ENCODE assay signal across 8 mouse cellular contexts in genomic region chr2:69885451-69886305, GRCm38 (mm10). TPM values are rescaled to one million over a fixed set of nuclear protein-coding genes. Genes with fewer than 3 reads are reported as not detected.
DNase-seq lines count a peak whose midpoint lies in the region; ATAC-seq and TF ChIP-seq lines count a peak whose summit lies in the region.

TSS of gene Mettl5 (minus strand) at chr2:69885615.

- peak within 1 kb of the TSS; percentile 84 for H3K4me2 ChIP-seq in embryonic facial prominence, embryonic 14.5 days (ENCODE audit: low read depth, low read length)
- H3K4me2 ChIP-seq in limb, embryonic 12.5 days = peak within 1 kb of the TSS; percentile 68
- H3K4me2 ChIP-seq in midbrain, embryonic 14.5 days (ENCODE audit: low read length) = peak within 1 kb of the TSS; percentile 65

- H3K4me1 ChIP-seq in bone marrow, adult 2 months (ENCODE audit: control insufficient read depth, insufficient read depth, low read length) = no peaks in the 10 kb centered on the region; the same call in 1 of the 2 replicates
- peaks cover 11% of the 10 kb centered on the region; the same call in 1 of the 2 replicates for H3K4me1 ChIP-seq in embryonic facial prominence, embryonic 14.5 days (ENCODE audit: control insufficient read depth, insufficient read depth, low read length)
- H3K4me1 ChIP-seq in limb, embryonic 12.5 days (replicated peaks) = peaks cover 7% of the 10 kb centered on the region
- H3K4me1 ChIP-seq in midbrain, embryonic 14.5 days (ENCODE audit: control insufficient read depth, insufficient read depth, low read length) = peaks cover 4% of the 10 kb centered on the region; the same call in 1 of the 2 replicates

- H3K9ac ChIP-seq in embryonic facial prominence, embryonic 14.5 days (ENCODE audit: low read depth, low read length) = peak within 1 kb of the TSS; percentile 92
- peak within 1 kb of the TSS; percentile 79 for H3K9ac ChIP-seq in limb, embryonic 12.5 days (replicated peaks)
- H3K9ac ChIP-seq in midbrain, embryonic 14.5 days (replicated peaks; ENCODE audit: low read length) = peak within 1 kb of the TSS; percentile 63

- peak; percentile 99 for ATAC-seq in embryonic facial prominence, embryonic 14.5 days (ENCODE audit: low read depth)
- ATAC-seq in limb, embryonic 12.5 days (ENCODE audit: insufficient number of reproducible peaks, insufficient read depth, low FRiP score, low TSS enrichment, low read depth) = peak; percentile 95
- ATAC-seq in midbrain, embryonic 14.5 days (ENCODE audit: low FRiP score, low TSS enrichment) = peak; percentile 89

- DNase-seq in A20 (ENCODE audit: low read depth, low spot score) = peak; percentile 93
- DNase-seq in embryonic facial prominence, embryonic 14.5 days (ENCODE audit: low spot score) = peak; percentile 94
- DNase-seq in heart, adult 8-10 months (ENCODE audit: low spot score) = peak; percentile 86
- DNase-seq in kidney, adult 8-10 months = peak; percentile 74 to 88
- peak; percentile 92 for DNase-seq in midbrain, embryonic 14.5 days
- peak; percentile 80 to 90 for DNase-seq in spleen, adult 18-20 months

- no peaks in the 10 kb centered on the region for H3K27me3 ChIP-seq in embryonic facial prominence, embryonic 14.5 days (replicated peaks; ENCODE audit: control insufficient read depth, insufficient read depth, low read length)
- no peaks in the 10 kb centered on the region for H3K27me3 ChIP-seq in limb, embryonic 12.5 days
- H3K27me3 ChIP-seq in midbrain, embryonic 14.5 days (ENCODE audit: control insufficient read depth, insufficient read depth, low read length) = no peaks in the 10 kb centered on the region

- peak within 1 kb of the TSS; percentile 36 for H3K27ac ChIP-seq in bone marrow, adult 2 months (ENCODE audit: control insufficient read depth, insufficient read depth, low read depth, low read length, poor library complexity)
- H3K27ac ChIP-seq in embryonic facial prominence, embryonic 14.5 days (replicated peaks; ENCODE audit: low read depth, low read length) = peak within 1 kb of the TSS; percentile 76
- peak within 1 kb of the TSS; percentile 84 for H3K27ac ChIP-seq in limb, embryonic 12.5 days
- H3K27ac ChIP-seq in midbrain, embryonic 14.5 days (replicated peaks; ENCODE audit: low read depth, low read length) = 0 out of 2 replicates have a peak within 1 kb of the TSS, but pooled peaks have one; percentile 53

- H3K9me3 ChIP-seq in embryonic facial prominence, embryonic 14.5 days (ENCODE audit: control insufficient read depth, low read length) = no peaks in the 10 kb centered on the region
- no peaks in the 10 kb centered on the region for H3K9me3 ChIP-seq in limb, embryonic 12.5 days
- no peaks in the 10 kb centered on the region for H3K9me3 ChIP-seq in midbrain, embryonic 14.5 days (ENCODE audit: control insufficient read depth, low read length)

- under 1% methylated on average over 45 of the region's 45 CpGs for WGBS in bone marrow, adult 2 months
- WGBS in embryonic facial prominence, embryonic 14.5 days = 2% methylated on average over 34 of the region's 45 CpGs
- WGBS in limb, embryonic 12.5 days = 2% methylated on average over 45 of the region's 45 CpGs
- WGBS in midbrain, embryonic 14.5 days = 2% methylated on average over 45 of the region's 45 CpGs

- no peaks in the 10 kb centered on the region for H3K36me3 ChIP-seq in embryonic facial prominence, embryonic 14.5 days (ENCODE audit: control insufficient read depth, insufficient read depth, low read length)
- 0 out of 2 replicates have a peak, but pooled peaks cover 4% of the 10 kb centered on the region for H3K36me3 ChIP-seq in limb, embryonic 12.5 days
- H3K36me3 ChIP-seq in midbrain, embryonic 14.5 days (ENCODE audit: control insufficient read depth, insufficient read depth, low read length) = no peaks in the 10 kb centered on the region

- peak; percentile 89 for TF ChIP-seq POLR2A in bone marrow, adult 2 months (IDR thresholded peaks at IDR 0.05; ENCODE audit: borderline replicate concordance, control insufficient read depth, low read depth, low read length)

- TF ChIP-seq CTCF in bone marrow, adult 2 months (IDR thresholded peaks at IDR 0.05; ENCODE audit: control insufficient read depth, insufficient read depth, low read length) = peak; percentile 54

- peak within 1 kb of the TSS; percentile 78 for H3K4me3 ChIP-seq in bone marrow, adult 2 months (replicated peaks; ENCODE audit: control insufficient read depth, low read depth, low read length)
- peak within 1 kb of the TSS; percentile 68 for H3K4me3 ChIP-seq in embryonic facial prominence, embryonic 14.5 days (ENCODE audit: low read depth, low read length)
- peak within 1 kb of the TSS; percentile 67 for H3K4me3 ChIP-seq in limb, embryonic 12.5 days (replicated peaks)
- peak within 1 kb of the TSS; percentile 53 for H3K4me3 ChIP-seq in midbrain, embryonic 14.5 days (replicated peaks; ENCODE audit: low read depth, low read length)

RNA-seq across cellular contexts. Expression of gene Mettl5, which starts in this region (rescaled TPM):
- 8.8 and 10.8 TPM in 2 replicates for polyA plus RNA-seq in bone marrow, adult 2 months (2011; ENCODE audit: insufficient read depth, insufficient read length, low replicate concordance, missing spikeins)
- polyA plus RNA-seq in embryonic facial prominence, embryonic 14.5 days (2014; fragmentation: Nextera tagmentation; extraction: Ambion mirVana) = 30.9 and 34.0 TPM in 2 replicates
- total RNA-seq in heart, adult 8-10 months (2022) = 10 to 100 TPM; 21.0 to 24.4 (median 22.6) TPM
- 37.6 and 40.3 TPM in 2 replicates for polyA plus RNA-seq in limb, embryonic 12.5 days (2016; fragmentation: Nextera tagmentation; extraction: Ambion mirVana)
- 27.7 and 29.7 TPM in 2 replicates for polyA plus RNA-seq in midbrain, embryonic 14.5 days (2014; fragmentation: Nextera tagmentation; extraction: Ambion mirVana)

Comparison
In these comparisons a context has a peak if more than half of its experiments do, and no peak if none do; other contexts are left out.
1. Peak in every context shown above with its lines: DNase-seq, ATAC-seq, H3K4me3 ChIP-seq and H3K27ac ChIP-seq.